8 mouse cellular contexts compared by ENCODE assay signal in the genomic region with DNA sequence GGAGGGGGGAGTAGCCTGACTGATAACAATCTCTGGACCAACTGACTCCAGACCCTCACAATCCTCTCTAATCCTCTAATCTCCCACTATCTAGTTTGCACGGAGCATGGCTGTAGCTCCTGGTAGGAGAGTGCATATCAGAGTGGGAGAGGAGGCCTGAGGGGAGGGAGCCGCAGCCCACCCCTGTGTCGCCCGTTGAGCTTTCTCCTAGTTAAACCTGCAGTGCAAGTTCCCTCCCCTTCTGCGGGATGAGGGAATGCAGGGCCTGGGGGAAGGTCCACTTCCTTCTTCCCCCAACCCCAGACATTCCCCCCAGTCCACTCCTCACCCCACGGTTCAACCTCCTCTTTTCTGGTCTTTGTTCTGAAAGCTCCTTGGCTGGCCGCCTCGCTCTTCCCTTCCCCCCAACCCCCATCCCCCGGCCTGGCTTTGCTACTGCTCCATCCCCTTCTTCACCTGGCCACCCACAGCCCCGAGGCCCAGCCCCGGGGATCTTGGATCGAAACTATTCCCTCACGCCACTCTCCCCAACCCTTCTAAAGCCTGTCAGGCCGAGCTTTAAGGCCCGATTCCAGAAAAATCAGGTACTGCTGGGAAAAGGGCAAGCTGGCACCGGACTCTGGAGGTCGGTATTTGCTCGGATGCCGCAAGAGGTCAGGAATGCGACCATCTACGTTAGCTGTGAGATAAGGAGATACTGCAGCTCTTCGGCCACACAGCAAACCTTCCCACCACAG. TPM values are rescaled to one million over a fixed set of nuclear protein-coding genes. Genes with fewer than 3 reads are reported as not detected.
DNase-seq lines count a peak whose midpoint lies in the region; ATAC-seq and TF ChIP-seq lines count a peak whose summit lies in the region.

No protein-coding gene starts in this region.

- peak overlapping the region; percentile 71 for H3K4me2 ChIP-seq in heart, embryonic 13.5 days
- H3K4me2 ChIP-seq in embryonic facial prominence, embryonic 13.5 days, result peak overlapping the region; percentile 46
- H3K4me2 ChIP-seq in intestine, postnatal 0 days (replicated peaks; ENCODE audit: low read depth), result peak overlapping the region; percentile 57

- TF ChIP-seq CTCF in intestine, postnatal 0 days (IDR thresholded peaks at IDR 0.05; ENCODE audit: low read depth), result no peak

- WGBS in heart, embryonic 13.5 days, result 6% methylated on average over 22 of the region's 22 CpGs
- 5% methylated on average over 22 of the region's 22 CpGs for WGBS in embryonic facial prominence, embryonic 13.5 days
- 14% methylated on average over 22 of the region's 22 CpGs for WGBS in intestine, postnatal 0 days

- no peak for DNase-seq in heart, adult 9 months (ENCODE audit: low spot score in 2 of 2)
- DNase-seq in neural tube, embryonic 10.5 days (ENCODE audit: extremely low spot score, low spot score), result peak; percentile 45
- no peak for DNase-seq in spleen, postnatal 14 days (ENCODE audit: low spot score in 2 of 2)
- DNase-seq in adipocyte (ENCODE audit: low spot score), result no peak

- peaks cover under 1% of the 10 kb centered on the region; the same call in 1 of the 2 replicates for H3K36me3 ChIP-seq in heart, embryonic 13.5 days
- H3K36me3 ChIP-seq in embryonic facial prominence, embryonic 13.5 days, result no peaks in the 10 kb centered on the region
- H3K36me3 ChIP-seq in intestine, postnatal 0 days (ENCODE audit: control insufficient read depth, insufficient read depth), result peaks cover under 1% of the 10 kb centered on the region; the same call in 1 of the 2 replicates

- H3K9ac ChIP-seq in heart, embryonic 13.5 days, result peak overlapping the region; percentile 80
- peak overlapping the region; percentile 52 for H3K9ac ChIP-seq in embryonic facial prominence, embryonic 13.5 days
- H3K9ac ChIP-seq in intestine, postnatal 0 days (ENCODE audit: low read depth, low read length), result no peak overlapping the region; the same call in 1 of the 2 replicates

- H3K9me3 ChIP-seq in heart, embryonic 13.5 days, result no peaks in the 10 kb centered on the region
- H3K9me3 ChIP-seq in embryonic facial prominence, embryonic 13.5 days, result no peaks in the 10 kb centered on the region
- no peaks in the 10 kb centered on the region for H3K9me3 ChIP-seq in intestine, postnatal 0 days (ENCODE audit: control insufficient read depth)

- ATAC-seq in heart, embryonic 13.5 days (ENCODE audit: extremely low read depth, insufficient number of reproducible peaks, low FRiP score, low TSS enrichment), result no peak
- 0 out of 2 replicates have a peak, but pooled peaks have one; percentile 48 for ATAC-seq in embryonic facial prominence, embryonic 13.5 days (ENCODE audit: insufficient number of reproducible peaks, insufficient read depth, low FRiP score, low TSS enrichment, low read depth)
- no peak for ATAC-seq in intestine, postnatal 0 days
- no peak for ATAC-seq in activated CD4-positive, CD25-positive, alpha-beta regulatory T cell, adult 4 months

- peak overlapping the region; percentile 39 for H3K4me3 ChIP-seq in heart, embryonic 13.5 days
- no peak overlapping the region for H3K4me3 ChIP-seq in embryonic facial prominence, embryonic 13.5 days
- no peak overlapping the region for H3K4me3 ChIP-seq in intestine, postnatal 0 days (ENCODE audit: low read depth, low read length)

- peaks cover 45% of the 10 kb centered on the region for H3K4me1 ChIP-seq in heart, embryonic 13.5 days
- peaks cover 27% of the 10 kb centered on the region for H3K4me1 ChIP-seq in embryonic facial prominence, embryonic 13.5 days
- peaks cover 4% of the 10 kb centered on the region; the same call in 1 of the 2 replicates for H3K4me1 ChIP-seq in intestine, postnatal 0 days (replicated peaks; ENCODE audit: control insufficient read depth, insufficient read depth, low read length)

- H3K27me3 ChIP-seq in heart, embryonic 13.5 days (replicated peaks), result peaks cover 19% of the 10 kb centered on the region
- peaks cover 51% of the 10 kb centered on the region for H3K27me3 ChIP-seq in embryonic facial prominence, embryonic 13.5 days
- H3K27me3 ChIP-seq in intestine, postnatal 0 days (replicated peaks; ENCODE audit: control insufficient read depth, insufficient read depth, low read length), result no peaks in the 10 kb centered on the region

- H3K27ac ChIP-seq in heart, embryonic 13.5 days (replicated peaks), result peak overlapping the region; percentile 68
- peak overlapping the region; percentile 55; the same call in 1 of the 2 replicates for H3K27ac ChIP-seq in embryonic facial prominence, embryonic 13.5 days
- H3K27ac ChIP-seq in intestine, postnatal 0 days (ENCODE audit: low read depth, low read length), result no peak overlapping the region

RNA-seq across cellular contexts. Expression of a gene that starts 2.7 kb away (rescaled TPM):
- 34.6 and 36.0 TPM in 2 replicates for polyA plus RNA-seq in heart, embryonic 13.5 days (2015; fragmentation: Nextera tagmentation; extraction: Ambion mirVana)
- 36.0 and 58.9 TPM in 2 replicates for polyA plus RNA-seq in embryonic facial prominence, embryonic 13.5 days (2015; fragmentation: Nextera tagmentation; extraction: Ambion mirVana)
- 364 and 368 TPM in 2 replicates for polyA plus RNA-seq in intestine, postnatal 0 days (2015; fragmentation: Nextera tagmentation; extraction: Ambion mirVana)
- not detected for polyA plus RNA-seq in activated CD4-positive, CD25-positive, alpha-beta regulatory T cell, adult 4 months (2017; shearing (Covaris generic))

RNA-seq across cellular contexts. Expression of a gene that starts 21.0 kb away (rescaled TPM):
- 21.7 and 24.9 TPM in 2 replicates for polyA plus RNA-seq in heart, embryonic 13.5 days (2015; fragmentation: Nextera tagmentation; extraction: Ambion mirVana)
- 38.6 and 86.0 TPM in 2 replicates for polyA plus RNA-seq in embryonic facial prominence, embryonic 13.5 days (2015; fragmentation: Nextera tagmentation; extraction: Ambion mirVana)
- polyA plus RNA-seq in intestine, postnatal 0 days (2015; fragmentation: Nextera tagmentation; extraction: Ambion mirVana), result 940 and 1,037 TPM in 2 replicates
- not detected for polyA plus RNA-seq in activated CD4-positive, CD25-positive, alpha-beta regulatory T cell, adult 4 months (2017; shearing (Covaris generic))

RNA-seq across cellular contexts. Expression of a gene that starts 48.3 kb away (rescaled TPM):
- polyA plus RNA-seq in heart, embryonic 13.5 days (2015; fragmentation: Nextera tagmentation; extraction: Ambion mirVana), result 65.7 and 72.3 TPM in 2 replicates
- polyA plus RNA-seq in embryonic facial prominence, embryonic 13.5 days (2015; fragmentation: Nextera tagmentation; extraction: Ambion mirVana), result 120 and 129 TPM in 2 replicates
- polyA plus RNA-seq in intestine, postnatal 0 days (2015; fragmentation: Nextera tagmentation; extraction: Ambion mirVana), result 47.8 and 53.0 TPM in 2 replicates
- 100 to 1,000 TPM in 1 of 2 experiments, 10 to 100 TPM in 1; 87.7 to 132 TPM for polyA plus RNA-seq in activated CD4-positive, CD25-positive, alpha-beta regulatory T cell, adult 4 months (2017; shearing (Covaris generic))

Comparison
In these comparisons a context has a peak if more than half of its experiments do, and no peak if none do; other contexts are left out.
1. RNA of a gene that starts 2.7 kb away (polyA plus RNA-seq): 364 to 368 TPM in intestine, postnatal 0 days, 36.0 to 58.9 TPM in embryonic facial prominence, embryonic 13.5 days and 34.6 to 36.0 TPM in heart, embryonic 13.5 days; not detected in activated CD4-positive, CD25-positive, alpha-beta regulatory T cell, adult 4 months; every median in the first group is over 10 times any median in the second.
2. RNA of a gene that starts 21.0 kb away (polyA plus RNA-seq): 940 to 1,037 TPM in intestine, postnatal 0 days; 38.6 to 86.0 TPM in embryonic facial prominence, embryonic 13.5 days, 21.7 to 24.9 TPM in heart, embryonic 13.5 days and not detected in activated CD4-positive, CD25-positive, alpha-beta regulatory T cell, adult 4 months; every median in the first group is over 10 times any median in the second.
3. Peak in every context shown above with its lines, with median percentiles within 50 percentile points of each other: H3K4me2 ChIP-seq.